Mouse (Mus musculus) ovary, postnatal 14 days (tissue): ENCODE data around the gene Mbtd1.

Source experiments
- DNase-seq: peaks from one replicate; pipeline ENCODE4 v3.0.0; 2022; ENCODE audit warnings: low spot score

Mbtd1 gene

DNA sequence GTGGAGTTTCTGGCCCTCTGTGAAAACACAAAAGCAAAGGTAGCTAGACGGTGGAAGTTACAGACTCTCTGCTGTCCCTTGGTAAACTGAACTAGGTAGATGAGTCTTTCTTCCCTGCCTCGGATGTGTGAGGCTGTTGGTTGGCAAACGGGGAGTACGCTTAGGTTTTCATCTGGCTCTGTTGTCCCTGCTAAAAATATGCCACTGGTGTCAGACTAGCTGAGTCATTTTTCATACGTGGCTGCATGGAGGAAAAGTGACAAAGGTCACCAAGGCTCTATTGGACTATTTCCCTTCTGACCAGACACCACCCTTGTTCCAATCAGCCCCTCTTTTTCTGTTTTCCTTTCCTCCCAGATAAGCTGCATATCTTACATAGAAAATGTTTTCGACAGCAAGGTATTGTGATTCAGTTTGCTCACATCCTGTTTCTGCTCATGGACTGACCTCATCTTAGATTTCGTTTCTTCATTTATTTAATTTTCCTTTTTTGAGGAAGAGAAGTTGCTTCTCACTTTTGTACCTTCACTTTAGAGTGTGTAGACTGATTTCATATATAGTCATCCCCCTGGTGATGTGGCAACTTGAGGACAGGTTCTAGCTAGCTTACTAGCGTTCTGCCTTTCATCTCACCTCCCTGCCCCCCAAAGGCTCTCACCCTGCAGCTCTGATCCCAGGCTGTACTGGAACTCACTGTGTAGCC is 102.1 kb downstream of the Mbtd1 start:
- no peak for DNase-seq

DNA sequence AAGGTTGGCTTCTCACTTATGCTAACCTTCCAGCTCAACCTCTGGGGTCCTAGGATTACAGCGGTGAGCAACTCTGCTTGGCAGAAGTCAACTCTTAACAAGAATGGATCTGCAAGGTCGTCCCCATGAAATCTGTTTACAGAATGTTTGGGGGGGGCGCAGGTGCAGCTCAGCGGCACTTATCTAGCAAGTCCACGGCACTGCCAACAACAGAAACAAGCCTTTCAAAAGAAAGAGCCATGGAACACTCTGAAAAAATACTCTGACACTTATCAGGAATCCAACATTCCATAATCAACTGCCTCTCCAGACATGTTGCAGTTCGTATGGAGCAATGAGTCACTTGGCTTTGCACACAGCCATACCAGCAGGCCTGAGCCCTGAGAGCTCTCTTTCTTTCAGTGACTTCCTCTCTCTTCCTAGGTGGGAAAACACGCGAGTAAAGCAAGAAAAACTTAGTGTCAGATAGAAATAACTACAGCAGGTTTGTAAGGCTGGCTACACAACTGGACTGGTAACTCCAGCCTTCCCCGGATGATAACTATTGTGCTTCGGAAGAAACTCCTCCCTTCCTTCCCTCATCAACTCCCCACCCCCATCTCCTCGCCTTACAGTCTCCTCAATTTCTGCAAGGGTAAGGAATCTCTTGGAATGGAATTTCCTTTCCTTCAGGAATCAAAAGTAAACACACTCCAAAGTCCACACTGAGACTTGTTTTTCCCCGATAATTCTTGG is 102.8 kb downstream of the Mbtd1 start:
- no peak for DNase-seq

DNA sequence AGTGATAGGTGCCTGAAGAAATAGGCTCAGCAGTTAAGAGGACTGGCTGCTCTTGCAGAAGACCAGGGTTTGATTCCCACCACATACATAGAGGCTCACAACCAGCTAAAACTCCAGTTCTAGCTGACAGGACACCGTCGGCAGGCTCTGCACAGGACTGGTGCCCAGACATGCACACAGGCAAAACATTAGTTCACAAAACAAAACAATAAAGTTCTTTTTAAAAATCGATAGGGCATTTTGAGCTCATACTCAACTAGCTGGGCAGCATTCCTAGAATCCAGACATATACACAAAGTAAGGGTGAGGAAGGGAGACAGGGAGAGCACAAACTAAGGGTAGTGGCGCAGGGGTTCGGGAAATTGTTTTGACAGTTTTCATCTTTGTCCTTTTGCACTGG is 108.9 kb downstream of the Mbtd1 start:
- no peak for DNase-seq

DNA sequence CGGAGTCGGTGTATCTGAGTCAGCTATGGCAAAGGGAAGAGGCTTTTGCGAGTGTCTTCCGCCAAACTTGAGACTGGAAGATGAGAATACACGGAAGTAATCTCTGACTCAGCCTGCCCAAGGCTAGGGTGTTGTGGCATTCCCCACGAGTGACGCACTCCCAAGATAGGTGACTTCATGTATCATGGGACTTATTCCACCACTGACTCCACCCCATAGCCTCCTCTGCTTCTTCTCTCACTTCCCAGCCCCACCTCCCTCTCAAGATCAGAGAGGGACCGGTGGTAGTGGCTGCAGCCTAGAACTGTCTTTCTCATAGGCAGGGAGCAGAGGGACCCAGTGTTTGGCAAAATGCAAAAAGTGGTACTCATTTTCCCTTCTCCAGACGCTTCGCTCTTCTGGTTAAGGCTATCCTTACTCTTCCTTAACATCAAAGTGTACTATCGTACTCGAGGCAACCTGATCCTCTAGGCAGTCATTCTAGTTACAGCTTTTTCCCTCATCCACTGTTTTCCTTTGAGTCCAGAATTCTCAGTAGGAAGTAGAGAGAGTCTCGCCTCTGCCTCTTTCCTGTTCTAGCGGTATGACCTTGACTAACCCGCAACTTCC is 109.6 kb downstream of the Mbtd1 start:
- peak; percentile 61 for DNase-seq

DNA sequence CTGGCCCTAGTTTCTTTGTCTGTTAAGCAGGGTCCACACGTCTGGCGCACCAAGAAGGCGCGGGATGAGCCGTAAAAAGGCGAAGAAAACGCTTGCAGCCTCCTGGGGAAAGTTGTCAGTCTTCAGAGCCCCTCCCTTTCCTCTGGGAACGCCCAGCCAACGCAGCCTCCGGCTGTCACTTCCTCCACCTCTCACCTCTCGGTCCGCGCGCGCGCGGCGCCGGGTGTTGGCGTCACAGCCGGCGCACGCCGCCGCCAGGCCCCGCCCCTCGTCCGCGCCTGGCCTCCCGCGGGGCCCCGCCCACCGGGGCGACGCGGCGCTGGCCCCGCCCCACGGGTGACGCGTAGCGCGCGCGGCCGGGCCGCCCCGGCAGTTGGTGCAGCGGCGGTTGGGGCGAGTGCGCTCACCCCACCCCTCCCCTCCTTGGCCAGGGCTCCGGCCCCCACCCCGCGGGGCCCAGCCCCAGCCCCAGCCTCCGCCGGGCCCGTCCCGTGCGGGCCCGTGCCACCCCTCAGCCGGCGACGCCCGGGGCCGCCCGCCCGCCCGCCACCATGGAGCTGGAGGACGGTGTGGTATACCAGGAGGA is 110.2 kb downstream of the Mbtd1 start, which contains the start of gene Spag9:
Spag9 (plus strand) TSS at position 372 of the 586 bp plus-strand sequence.
- peak; percentile 85 for DNase-seq
